Mouse (Mus musculus): Measurements from ENCODE around the gene Stim1. TPM values are rescaled to one million over a fixed set of nuclear protein-coding genes. Genes with fewer than 3 reads are reported as not detected.

The Stim1 gene
- polyA plus RNA-seq, 1 experiment: 37.0 TPM

DNA sequence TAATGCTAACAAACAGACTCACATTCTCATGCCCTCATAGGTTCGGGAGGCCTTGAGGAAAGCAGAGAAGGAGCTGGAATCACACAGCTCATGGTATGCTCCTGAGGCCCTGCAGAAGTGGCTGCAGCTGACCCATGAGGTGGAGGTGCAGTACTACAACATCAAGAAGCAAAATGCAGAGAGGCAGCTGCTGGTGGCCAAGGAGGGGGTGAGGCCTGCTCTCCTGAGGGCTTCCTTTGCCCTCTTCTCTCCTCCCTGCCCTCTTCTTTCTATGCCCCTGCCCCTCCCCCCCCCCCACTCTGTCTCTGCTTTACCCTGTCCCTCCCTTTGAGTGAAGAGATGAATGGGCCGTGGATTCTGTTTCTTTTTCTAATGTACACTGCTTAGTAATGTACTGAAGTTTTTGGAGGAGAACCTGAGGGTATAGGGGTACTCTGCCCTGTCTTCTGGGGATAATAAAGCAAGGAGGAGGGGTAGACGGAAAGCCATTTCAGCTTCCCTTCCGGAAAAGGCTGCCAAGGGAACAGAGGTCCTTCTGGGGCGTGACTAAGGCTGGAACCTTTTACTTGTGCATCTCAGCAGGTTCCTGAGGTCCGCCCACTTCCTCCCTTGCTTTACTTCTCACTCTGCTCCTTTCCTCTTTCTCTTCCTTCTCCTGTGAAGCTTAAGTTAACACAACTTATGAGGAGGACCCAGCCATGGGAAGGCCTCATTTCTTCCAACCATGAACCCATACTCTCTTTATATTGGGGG lies 158.5 kb downstream of the Stim1 start:
- Histone ChIP-seq H3K27me3 (replicated peaks; ENCODE audit: control insufficient read depth, insufficient read depth, low read length) (no peaks in the 10 kb centered on the region), H3K27ac (ENCODE audit: insufficient read depth, low read depth, low read length) (no peak overlapping the region), H3K4me3 (ENCODE audit: insufficient read depth, low read depth, low read length) (no peak overlapping the region), H3K36me3 (ENCODE audit: control insufficient read depth, insufficient read depth, low read length) (no peaks in the 10 kb centered on the region), H3K4me1 (ENCODE audit: control insufficient read depth, insufficient read depth, low read length) (no peaks in the 10 kb centered on the region)
- TF ChIP-seq POLR2A (IDR thresholded peaks at IDR 0.05; ENCODE audit: low read depth, low read length) (no peak), CTCF (conservative IDR thresholded peaks at IDR 0.05; ENCODE audit: insufficient read depth, insufficient read length, low read depth, low read length) (no peak)
- 61% methylated on average over 6 of the region's 6 CpGs for WGBS
- peak; percentile 7 for DNase-seq

DNA sequence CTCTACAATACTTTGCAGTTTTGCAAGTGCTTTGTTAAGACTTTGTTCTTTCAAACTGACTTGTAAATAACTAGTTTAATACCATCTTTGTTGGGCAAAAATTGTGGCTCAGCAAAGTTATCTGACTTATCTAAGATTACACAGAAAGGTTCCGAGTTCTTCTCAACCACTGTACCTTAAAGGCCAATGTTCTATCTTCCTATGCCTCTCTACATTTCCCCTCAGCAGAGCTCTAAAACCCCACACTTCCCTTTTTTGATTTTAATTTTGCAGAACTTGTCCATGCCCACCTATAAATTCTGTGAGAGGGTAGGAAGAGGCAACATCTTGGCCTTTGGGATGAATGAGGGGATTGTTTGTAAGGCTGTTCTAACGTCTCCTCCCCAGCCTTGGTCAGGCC lies 166.7 kb downstream of the Stim1 start:
- DNase-seq: no peak
- Histone ChIP-seq H3K4me1 (ENCODE audit: control insufficient read depth, insufficient read depth, low read length) (no peaks in the 10 kb centered on the region), H3K27me3 (replicated peaks; ENCODE audit: control insufficient read depth, insufficient read depth, low read length) (no peaks in the 10 kb centered on the region), H3K36me3 (ENCODE audit: control insufficient read depth, insufficient read depth, low read length) (no peaks in the 10 kb centered on the region), H3K27ac (ENCODE audit: insufficient read depth, low read depth, low read length) (no peak overlapping the region), H3K4me3 (ENCODE audit: insufficient read depth, low read depth, low read length) (no peak overlapping the region)
- TF ChIP-seq POLR2A (IDR thresholded peaks at IDR 0.05; ENCODE audit: low read depth, low read length) (no peak), CTCF (conservative IDR thresholded peaks at IDR 0.05; ENCODE audit: insufficient read depth, insufficient read length, low read depth, low read length) (no peak)
- 86% methylated on average over 2 of the region's 2 CpGs for WGBS

DNA sequence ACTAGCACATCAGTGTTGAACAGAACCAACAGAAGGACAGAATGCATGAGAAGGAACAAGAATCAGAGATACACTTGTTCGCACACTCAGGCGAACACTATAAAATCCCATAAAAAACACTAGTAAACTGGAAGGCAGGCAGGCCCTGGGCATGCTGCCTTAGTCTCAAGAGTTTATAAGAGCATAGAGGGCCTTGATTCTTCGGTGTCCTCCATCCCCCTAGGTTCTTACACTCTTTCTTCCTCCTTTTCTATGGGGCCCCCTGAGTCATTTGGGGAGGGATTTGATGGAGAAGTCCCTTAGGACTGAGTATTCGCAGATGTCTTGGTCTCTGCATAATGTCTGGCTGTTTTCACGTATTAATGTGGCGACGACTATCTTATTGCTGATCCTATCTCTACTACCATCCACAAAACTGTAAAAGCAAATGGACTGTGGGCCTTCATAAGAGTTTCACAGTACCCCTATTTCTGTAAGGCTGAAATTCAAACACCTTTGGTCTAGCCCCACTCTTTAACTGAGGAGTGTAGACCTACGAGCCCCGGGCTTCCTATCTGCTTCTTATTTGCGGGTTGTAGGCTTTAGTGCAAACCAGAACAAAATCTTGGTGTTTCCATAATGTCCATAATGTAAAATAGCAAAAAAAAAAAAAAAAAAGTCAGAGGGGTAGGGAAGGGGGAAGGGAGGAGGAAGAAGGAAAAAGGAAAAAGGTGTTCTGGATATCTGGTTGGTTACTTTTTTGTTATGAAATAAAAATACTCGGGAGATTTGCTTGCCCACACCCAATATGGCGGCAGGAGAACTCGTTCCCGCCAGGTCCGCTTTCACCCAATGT lies 173.4 kb downstream of the Stim1 start:
- H3K27ac ChIP-seq (ENCODE audit: insufficient read depth, low read depth, low read length): no peak overlapping the region
- peak; percentile 3 for DNase-seq

DNA sequence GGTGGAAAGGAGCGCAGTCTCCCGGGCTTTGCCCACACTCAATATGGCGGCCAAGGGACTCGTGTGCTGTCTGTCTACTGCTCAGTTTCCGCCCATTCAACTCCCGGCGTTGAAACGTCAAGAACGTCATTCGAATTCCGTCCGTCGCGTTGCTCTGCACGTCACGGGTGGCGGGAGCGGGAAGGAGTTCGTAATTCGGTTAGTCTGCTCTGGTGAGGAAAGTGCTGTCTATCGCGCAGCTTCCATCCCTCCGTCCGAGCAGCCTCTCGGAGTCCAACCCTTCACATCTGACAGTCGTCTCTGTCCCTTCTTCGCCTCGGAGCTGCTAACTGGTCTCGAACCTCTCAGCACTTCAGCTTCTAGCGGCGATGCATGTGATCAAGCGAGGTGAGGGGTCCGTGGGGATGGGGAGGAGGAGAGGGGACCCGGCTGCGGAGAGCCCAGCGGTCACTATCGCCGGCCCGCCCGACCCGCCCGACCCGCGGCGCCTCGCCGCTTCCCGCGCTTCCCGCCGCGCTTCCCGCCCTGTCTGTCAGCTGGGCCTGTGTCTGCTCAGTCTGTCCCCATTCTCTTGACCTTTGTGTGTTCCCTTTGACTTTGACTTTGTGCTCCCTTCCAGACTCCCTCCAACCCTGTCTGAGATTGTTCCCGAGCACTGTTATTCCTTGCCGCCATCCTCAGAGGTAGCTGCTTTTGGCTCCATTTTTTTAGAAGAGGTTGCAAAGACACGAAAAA lies 174.2 kb downstream of the Stim1 start, which contains the start of gene Rrm1:
Gene Rrm1, plus strand, starts transcription at position 39 of the 735 bp plus-strand sequence.
- peak; percentile 97 for DNase-seq
- Histone ChIP-seq H3K27me3 (replicated peaks; ENCODE audit: control insufficient read depth, insufficient read depth, low read length) (no peaks in the 10 kb centered on the region), H3K27ac (ENCODE audit: insufficient read depth, low read depth, low read length) (no peak within 1 kb of the TSS), H3K4me3 (ENCODE audit: insufficient read depth, low read depth, low read length) (peak within 1 kb of the TSS; percentile 72), H3K36me3 (ENCODE audit: control insufficient read depth, insufficient read depth, low read length) (no peaks in the 10 kb centered on the region; the same call in 1 of the 2 replicates), H3K4me1 (ENCODE audit: control insufficient read depth, insufficient read depth, low read length) (no peaks in the 10 kb centered on the region)
- TF ChIP-seq CTCF (conservative IDR thresholded peaks at IDR 0.05; ENCODE audit: insufficient read depth, insufficient read length, low read depth, low read length) (no peak), POLR2A (IDR thresholded peaks at IDR 0.05; ENCODE audit: low read depth, low read length) (no peak)
- 1% methylated on average over 56 of the region's 56 CpGs for WGBS

More for the DNA sequence above, 173.4 kb downstream of the Stim1 start:
- Histone ChIP-seq H3K27me3 (replicated peaks; ENCODE audit: control insufficient read depth, insufficient read depth, low read length) (no peaks in the 10 kb centered on the region), H3K4me3 (ENCODE audit: insufficient read depth, low read depth, low read length) (no peak overlapping the region; the same call in 1 of the 2 replicates), H3K36me3 (ENCODE audit: control insufficient read depth, insufficient read depth, low read length) (no peaks in the 10 kb centered on the region), H3K4me1 (ENCODE audit: control insufficient read depth, insufficient read depth, low read length) (no peaks in the 10 kb centered on the region)
- no peak for TF ChIP-seq POLR2A (IDR thresholded peaks at IDR 0.05; ENCODE audit: low read depth, low read length)
- TF ChIP-seq CTCF (conservative IDR thresholded peaks at IDR 0.05; ENCODE audit: insufficient read depth, insufficient read length, low read depth, low read length): no peak
- 57% methylated on average over 15 of the region's 15 CpGs for WGBS

DNA sequence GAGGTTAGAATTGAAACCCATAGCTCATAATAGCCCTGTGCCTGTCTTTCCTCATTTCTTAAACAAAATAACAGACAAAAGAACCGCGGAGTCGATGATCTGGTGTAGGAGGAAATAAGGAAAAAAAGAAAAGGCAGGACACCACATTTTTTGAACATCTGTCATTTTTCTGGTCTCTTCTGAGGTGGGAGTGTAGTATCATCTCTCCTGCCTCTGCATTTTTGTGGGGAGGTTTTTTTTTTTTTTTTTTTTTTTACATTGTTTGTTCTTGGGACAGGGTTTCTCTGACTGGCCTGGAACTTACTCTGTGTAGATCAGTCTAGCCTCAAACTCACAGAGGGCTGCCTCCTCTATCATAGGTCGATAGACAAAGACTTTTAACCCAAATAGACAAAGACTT lies 174.8 kb downstream of the Stim1 start:
- DNase-seq: no peak
- H3K27ac ChIP-seq (ENCODE audit: insufficient read depth, low read depth, low read length): no peak overlapping the region
- H3K4me1 ChIP-seq (ENCODE audit: control insufficient read depth, insufficient read depth, low read length): no peaks in the 10 kb centered on the region
- H3K36me3 ChIP-seq (ENCODE audit: control insufficient read depth, insufficient read depth, low read length): no peaks in the 10 kb centered on the region; the same call in 1 of the 2 replicates
- H3K27me3 ChIP-seq (replicated peaks; ENCODE audit: control insufficient read depth, insufficient read depth, low read length): no peaks in the 10 kb centered on the region
- no peak for TF ChIP-seq POLR2A (IDR thresholded peaks at IDR 0.05; ENCODE audit: low read depth, low read length)
- no peak for TF ChIP-seq CTCF (conservative IDR thresholded peaks at IDR 0.05; ENCODE audit: insufficient read depth, insufficient read length, low read depth, low read length)
- 5% methylated on average over 4 of the region's 4 CpGs for WGBS
- peak overlapping the region; percentile 72; the same call in 1 of the 2 replicates for H3K4me3 ChIP-seq (ENCODE audit: insufficient read depth, low read depth, low read length)

DNA sequence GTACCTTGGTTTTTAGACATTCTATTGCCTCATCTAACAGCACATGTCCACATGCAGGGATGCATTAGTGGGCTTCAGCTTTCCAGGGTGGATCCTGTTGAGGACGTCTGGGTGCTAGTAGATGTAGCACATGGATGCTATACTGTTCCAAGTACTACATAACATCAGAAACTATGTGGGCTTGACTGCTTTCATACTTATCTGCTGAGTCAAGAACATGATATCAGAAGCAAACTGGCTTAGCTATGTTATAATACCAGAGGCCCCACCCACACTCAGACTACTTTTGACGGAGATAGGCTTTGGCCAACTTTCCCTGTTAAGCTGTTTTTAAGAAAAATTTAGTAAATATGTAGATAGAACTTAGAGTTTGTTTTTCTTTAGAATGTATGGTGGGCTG lies 176.7 kb downstream of the Stim1 start:
- Histone ChIP-seq H3K4me1 (ENCODE audit: control insufficient read depth, insufficient read depth, low read length) (no peaks in the 10 kb centered on the region), H3K4me3 (ENCODE audit: insufficient read depth, low read depth, low read length) (no peak overlapping the region), H3K27me3 (replicated peaks; ENCODE audit: control insufficient read depth, insufficient read depth, low read length) (no peaks in the 10 kb centered on the region), H3K36me3 (ENCODE audit: control insufficient read depth, insufficient read depth, low read length) (peaks cover 2% of the 10 kb centered on the region; the same call in 1 of the 2 replicates), H3K27ac (ENCODE audit: insufficient read depth, low read depth, low read length) (no peak overlapping the region)
- TF ChIP-seq POLR2A (IDR thresholded peaks at IDR 0.05; ENCODE audit: low read depth, low read length): no peak
- no peak for TF ChIP-seq CTCF (conservative IDR thresholded peaks at IDR 0.05; ENCODE audit: insufficient read depth, insufficient read length, low read depth, low read length)
- WGBS: 77% methylated on average over 2 of the region's 2 CpGs
- DNase-seq: no peak
